Mouse (Mus musculus): ENCODE results near the gene Tenm2.

Tenm2 gene

GRCm38 (mm10) chr11:36277192-36277902 is 958.4 kb downstream of the Tenm2 start:
- DNase-seq (ENCODE audit: low spot score in 2 of 2), result no peak

GRCm38 (mm10) chr11:36276015-36276414 is 959.7 kb downstream of the Tenm2 start:
- no peak for DNase-seq (ENCODE audit: low spot score in 2 of 2)

GRCm38 (mm10) chr11:36272149-36272548 is 963.6 kb downstream of the Tenm2 start:
- DNase-seq (ENCODE audit: low spot score in 2 of 2), result no peak

- DNase-seq (ENCODE audit: low spot score in 2 of 2), result no peak
Observed at GRCm38 (mm10) chr11:36269945-36270344, 965.8 kb downstream of the Tenm2 start.

- no peak for DNase-seq (ENCODE audit: low spot score in 2 of 2)
Observed at GRCm38 (mm10) chr11:36264776-36265466, 970.8 kb downstream of the Tenm2 start.

- DNase-seq (ENCODE audit: low spot score in 2 of 2), result no peak
Observed at GRCm38 (mm10) chr11:36263840-36264239, 971.9 kb downstream of the Tenm2 start.

- DNase-seq (ENCODE audit: low spot score in 2 of 2), result no peak
Observed at GRCm38 (mm10) chr11:36257187-36257586, 978.6 kb downstream of the Tenm2 start.

- DNase-seq (ENCODE audit: low spot score in 2 of 2), result no peak
Observed at GRCm38 (mm10) chr11:36256747-36257146, 979.0 kb downstream of the Tenm2 start.

- DNase-seq (ENCODE audit: low spot score in 2 of 2), result no peak
Observed at GRCm38 (mm10) chr11:36254019-36254418, 981.7 kb downstream of the Tenm2 start.

GRCm38 (mm10) chr11:36250111-36250510 is 985.7 kb downstream of the Tenm2 start:
- no peak for DNase-seq (ENCODE audit: low spot score in 2 of 2)

GRCm38 (mm10) chr11:36246152-36246551 is 989.6 kb downstream of the Tenm2 start:
- no peak for DNase-seq (ENCODE audit: low spot score in 2 of 2)

GRCm38 (mm10) chr11:36244491-36244882 is 991.3 kb downstream of the Tenm2 start:
- no peak for DNase-seq (ENCODE audit: low spot score in 2 of 2)

GRCm38 (mm10) chr11:36243747-36244490 is 991.8 kb downstream of the Tenm2 start:
- DNase-seq (ENCODE audit: low spot score in 2 of 2), result no peak

GRCm38 (mm10) chr11:36238890-36239289 is 996.9 kb downstream of the Tenm2 start:
- no peak for DNase-seq (ENCODE audit: low spot score in 2 of 2)

GRCm38 (mm10) chr11:36228654-36229053 is 1007.1 kb downstream of the Tenm2 start:
- DNase-seq (ENCODE audit: low spot score in 2 of 2), result no peak

- DNase-seq (ENCODE audit: low spot score in 2 of 2), result no peak
Observed at GRCm38 (mm10) chr11:36228196-36228595, 1007.6 kb downstream of the Tenm2 start.

GRCm38 (mm10) chr11:36226061-36226460 is 1009.7 kb downstream of the Tenm2 start:
- DNase-seq (ENCODE audit: low spot score in 2 of 2), result no peak

- no peak for DNase-seq (ENCODE audit: low spot score in 2 of 2)
Observed at GRCm38 (mm10) chr11:36223716-36224439, 1011.9 kb downstream of the Tenm2 start.

- DNase-seq (ENCODE audit: low spot score in 2 of 2), result no peak
Observed at GRCm38 (mm10) chr11:36222071-36222470, 1013.7 kb downstream of the Tenm2 start.

- no peak for DNase-seq (ENCODE audit: low spot score in 2 of 2)
Observed at GRCm38 (mm10) chr11:36221271-36221975, 1014.3 kb downstream of the Tenm2 start.

- DNase-seq (ENCODE audit: low spot score in 2 of 2), result no peak
Observed at GRCm38 (mm10) chr11:36220651-36221050, 1015.1 kb downstream of the Tenm2 start.
